Mouse (Mus musculus): ENCODE data around the gene Bdnf. TPM values are rescaled to one million over a fixed set of nuclear protein-coding genes. Genes with fewer than 3 reads are reported as not detected.

The Bdnf gene
- polyA plus RNA-seq, 1 experiment from 2014 or later = 0.91 TPM

- Histone ChIP-seq H3K4me1 (ENCODE audit: insufficient read depth) (no peaks in the 10 kb centered on the region), H3K27me3 (ENCODE audit: insufficient read depth, low read length) (peaks cover 29% of the 10 kb centered on the region), H3K4me3 (ENCODE audit: low read depth, low read length) (peak overlapping the region; percentile 49), H3K9me3 (ENCODE audit: low read depth, low read length) (no peaks in the 10 kb centered on the region), H3K4me2 (peak overlapping the region; percentile 81), H3K36me3 (ENCODE audit: insufficient read depth) (no peaks in the 10 kb centered on the region), H3K27ac (ENCODE audit: low read depth) (no peak overlapping the region), H3K9ac (peak overlapping the region; percentile 47)
- DNase-seq (peak; percentile 65), ATAC-seq (ENCODE audit: insufficient read depth) (peak; percentile 72)
- under 1% methylated on average over 67 of the region's 67 CpGs for WGBS
- no peak for TF ChIP-seq CTCF (IDR thresholded peaks at IDR 0.05; ENCODE audit: low read depth)
Observed at GRCm38 (mm10) chr2:109693178-109694115, 18.9 kb downstream of the Bdnf start.

GRCm38 (mm10) chr2:109694116-109694837 is 19.8 kb downstream of the Bdnf start:
- Histone ChIP-seq H3K9ac (peak overlapping the region; percentile 47; the same call in 1 of the 2 replicates), H3K4me1 (ENCODE audit: insufficient read depth) (no peaks in the 10 kb centered on the region), H3K36me3 (ENCODE audit: insufficient read depth) (no peaks in the 10 kb centered on the region), H3K4me3 (ENCODE audit: low read depth, low read length) (peak overlapping the region; percentile 49), H3K9me3 (ENCODE audit: low read depth, low read length) (no peaks in the 10 kb centered on the region), H3K27ac (ENCODE audit: low read depth) (no peak overlapping the region), H3K4me2 (peak overlapping the region; percentile 81), H3K27me3 (ENCODE audit: insufficient read depth, low read length) (peaks cover 29% of the 10 kb centered on the region)
- under 1% methylated on average over 26 of the region's 26 CpGs for WGBS
- peak; percentile 16 for DNase-seq
- TF ChIP-seq CTCF (IDR thresholded peaks at IDR 0.05; ENCODE audit: low read depth) = no peak
- peak; percentile 30; the same call in 1 of the 2 replicates for ATAC-seq (ENCODE audit: insufficient read depth)

GRCm38 (mm10) chr2:109694838-109695225 is 20.3 kb downstream of the Bdnf start:
- DNase-seq = peak; percentile 87
- H3K36me3 ChIP-seq (ENCODE audit: insufficient read depth) = no peaks in the 10 kb centered on the region
- peaks cover 29% of the 10 kb centered on the region for H3K27me3 ChIP-seq (ENCODE audit: insufficient read depth, low read length)
- H3K27ac ChIP-seq (ENCODE audit: low read depth) = no peak overlapping the region
- TF ChIP-seq CTCF (IDR thresholded peaks at IDR 0.05; ENCODE audit: low read depth) = peak; percentile 80
- H3K9ac ChIP-seq = no peak overlapping the region
- no peaks in the 10 kb centered on the region for H3K9me3 ChIP-seq (ENCODE audit: low read depth, low read length)
- under 1% methylated on average over 12 of the region's 12 CpGs for WGBS
- H3K4me1 ChIP-seq (ENCODE audit: insufficient read depth) = no peaks in the 10 kb centered on the region
- peak overlapping the region; percentile 49 for H3K4me3 ChIP-seq (ENCODE audit: low read depth, low read length)
- ATAC-seq (ENCODE audit: insufficient read depth) = peak; percentile 79
- H3K4me2 ChIP-seq = peak overlapping the region; percentile 81

GRCm38 (mm10) chr2:109697151-109697550 is 22.7 kb downstream of the Bdnf start:
- H3K27me3 ChIP-seq (ENCODE audit: insufficient read depth, low read length) = peaks cover 25% of the 10 kb centered on the region
- no peak for DNase-seq

GRCm38 (mm10) chr2:109700291-109700690 is 25.8 kb downstream of the Bdnf start:
- no peak for ATAC-seq (ENCODE audit: insufficient read depth)
- no peak for TF ChIP-seq CTCF (IDR thresholded peaks at IDR 0.05; ENCODE audit: low read depth)
- H3K4me2 ChIP-seq = no peak overlapping the region

More at GRCm38 (mm10) chr2:109697151-109697550, 22.7 kb downstream of the Bdnf start:
- H3K36me3 ChIP-seq (ENCODE audit: insufficient read depth) = no peaks in the 10 kb centered on the region
- WGBS = 27% methylated on average over 4 of the region's 4 CpGs
- ATAC-seq (ENCODE audit: insufficient read depth) = no peak
- no peaks in the 10 kb centered on the region for H3K4me1 ChIP-seq (ENCODE audit: insufficient read depth)
- H3K27ac ChIP-seq (ENCODE audit: low read depth) = no peak overlapping the region
- no peak overlapping the region for H3K9ac ChIP-seq
- TF ChIP-seq CTCF (IDR thresholded peaks at IDR 0.05; ENCODE audit: low read depth) = no peak
- H3K9me3 ChIP-seq (ENCODE audit: low read depth, low read length) = no peaks in the 10 kb centered on the region
- H3K4me2 ChIP-seq = no peak overlapping the region
- no peak overlapping the region for H3K4me3 ChIP-seq (ENCODE audit: low read depth, low read length)

GRCm38 (mm10) chr2:109703588-109703987 is 29.1 kb downstream of the Bdnf start:
- Histone ChIP-seq H3K9me3 (ENCODE audit: low read depth, low read length) (no peaks in the 10 kb centered on the region), H3K27ac (ENCODE audit: low read depth) (no peak overlapping the region), H3K4me1 (ENCODE audit: insufficient read depth) (no peaks in the 10 kb centered on the region), H3K36me3 (ENCODE audit: insufficient read depth) (no peaks in the 10 kb centered on the region), H3K27me3 (ENCODE audit: insufficient read depth, low read length) (no peaks in the 10 kb centered on the region), H3K9ac (no peak overlapping the region), H3K4me3 (ENCODE audit: low read depth, low read length) (no peak overlapping the region), H3K4me2 (no peak overlapping the region)
- ATAC-seq (ENCODE audit: insufficient read depth) (no peak), DNase-seq (no peak)
- no peak for TF ChIP-seq CTCF (IDR thresholded peaks at IDR 0.05; ENCODE audit: low read depth)
- 81% methylated on average over 4 of the region's 4 CpGs for WGBS

More at GRCm38 (mm10) chr2:109700291-109700690, 25.8 kb downstream of the Bdnf start:
- Histone ChIP-seq H3K9ac (no peak overlapping the region), H3K27ac (ENCODE audit: low read depth) (no peak overlapping the region), H3K9me3 (ENCODE audit: low read depth, low read length) (no peaks in the 10 kb centered on the region), H3K4me3 (ENCODE audit: low read depth, low read length) (no peak overlapping the region), H3K4me1 (ENCODE audit: insufficient read depth) (no peaks in the 10 kb centered on the region), H3K27me3 (ENCODE audit: insufficient read depth, low read length) (no peaks in the 10 kb centered on the region), H3K36me3 (ENCODE audit: insufficient read depth) (no peaks in the 10 kb centered on the region)
- WGBS = 61% methylated on average over 5 of the region's 5 CpGs
- no peak for DNase-seq

GRCm38 (mm10) chr2:109704053-109704452 is 29.6 kb downstream of the Bdnf start:
- H3K27ac ChIP-seq (ENCODE audit: low read depth) = no peak overlapping the region
- H3K27me3 ChIP-seq (ENCODE audit: insufficient read depth, low read length) = no peaks in the 10 kb centered on the region
- no peak for TF ChIP-seq CTCF (IDR thresholded peaks at IDR 0.05; ENCODE audit: low read depth)
- no peak overlapping the region for H3K4me3 ChIP-seq (ENCODE audit: low read depth, low read length)
- no peaks in the 10 kb centered on the region for H3K4me1 ChIP-seq (ENCODE audit: insufficient read depth)
- no peaks in the 10 kb centered on the region for H3K9me3 ChIP-seq (ENCODE audit: low read depth, low read length)
- DNase-seq (no peak), ATAC-seq (ENCODE audit: insufficient read depth) (no peak)
- H3K36me3 ChIP-seq (ENCODE audit: insufficient read depth) = no peaks in the 10 kb centered on the region
- no peak overlapping the region for H3K4me2 ChIP-seq
- no peak overlapping the region for H3K9ac ChIP-seq
- WGBS = 77% methylated on average over 5 of the region's 5 CpGs

Measured in lung, embryonic 14.5 days (tissue).